Mouse (Mus musculus) mesoderm, embryonic 11.5 days (tissue): ENCODE measurements around the gene Nwd2.

ENCODE experiments used
- DNase-seq: peaks from one replicate; pipeline ENCODE4 v3.0.0-alpha.2; 2012; ENCODE audit warnings: low read depth, low spot score

Gene Nwd2

DNA sequence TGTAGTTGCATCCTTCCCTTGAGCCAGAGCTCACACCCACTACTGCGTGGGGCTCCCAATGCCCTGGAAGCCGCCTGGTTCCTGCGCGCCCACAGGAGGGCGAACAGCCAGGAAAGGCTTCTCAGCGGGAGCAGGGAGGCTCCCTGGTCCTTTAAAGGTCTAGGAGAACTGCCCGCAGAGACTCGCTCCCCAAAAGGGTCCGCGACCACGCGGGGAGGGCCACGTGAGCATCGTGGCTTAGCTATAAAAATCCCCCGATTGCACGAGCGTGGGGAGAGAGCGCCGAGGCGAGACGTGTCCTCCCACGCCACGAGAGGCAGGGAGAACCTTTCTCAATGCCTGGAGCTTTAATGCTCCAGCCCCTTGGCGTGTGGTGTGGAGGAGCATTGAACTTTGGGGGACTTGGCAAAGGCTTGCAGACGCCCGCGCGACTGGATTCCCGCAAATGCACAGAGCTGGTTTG lies at the start of gene Nwd2:
TSS of gene Nwd2 (plus strand) at position 33 of the 463 bp plus-strand sequence.
- DNase-seq = peak; percentile 6

DNA sequence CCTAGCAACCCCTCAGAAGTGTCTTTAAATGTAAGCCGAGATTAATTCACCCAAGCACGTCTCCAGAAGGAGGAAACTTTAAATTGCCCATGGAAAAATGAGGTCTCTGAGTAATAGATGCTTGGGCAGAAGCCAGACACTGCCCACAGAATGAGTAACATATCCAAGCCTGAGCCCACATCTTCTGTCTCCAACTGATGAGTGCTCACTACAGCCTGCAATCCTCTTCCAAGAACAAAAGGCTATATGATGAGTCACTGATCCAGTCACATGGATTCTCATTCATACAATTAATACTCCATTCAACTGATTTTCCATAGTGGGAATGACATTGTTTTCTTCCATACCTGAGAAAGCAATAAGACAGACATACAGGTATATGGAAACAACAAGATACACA lies 41.5 kb upstream of the Nwd2 start:
- no peak for DNase-seq

DNA sequence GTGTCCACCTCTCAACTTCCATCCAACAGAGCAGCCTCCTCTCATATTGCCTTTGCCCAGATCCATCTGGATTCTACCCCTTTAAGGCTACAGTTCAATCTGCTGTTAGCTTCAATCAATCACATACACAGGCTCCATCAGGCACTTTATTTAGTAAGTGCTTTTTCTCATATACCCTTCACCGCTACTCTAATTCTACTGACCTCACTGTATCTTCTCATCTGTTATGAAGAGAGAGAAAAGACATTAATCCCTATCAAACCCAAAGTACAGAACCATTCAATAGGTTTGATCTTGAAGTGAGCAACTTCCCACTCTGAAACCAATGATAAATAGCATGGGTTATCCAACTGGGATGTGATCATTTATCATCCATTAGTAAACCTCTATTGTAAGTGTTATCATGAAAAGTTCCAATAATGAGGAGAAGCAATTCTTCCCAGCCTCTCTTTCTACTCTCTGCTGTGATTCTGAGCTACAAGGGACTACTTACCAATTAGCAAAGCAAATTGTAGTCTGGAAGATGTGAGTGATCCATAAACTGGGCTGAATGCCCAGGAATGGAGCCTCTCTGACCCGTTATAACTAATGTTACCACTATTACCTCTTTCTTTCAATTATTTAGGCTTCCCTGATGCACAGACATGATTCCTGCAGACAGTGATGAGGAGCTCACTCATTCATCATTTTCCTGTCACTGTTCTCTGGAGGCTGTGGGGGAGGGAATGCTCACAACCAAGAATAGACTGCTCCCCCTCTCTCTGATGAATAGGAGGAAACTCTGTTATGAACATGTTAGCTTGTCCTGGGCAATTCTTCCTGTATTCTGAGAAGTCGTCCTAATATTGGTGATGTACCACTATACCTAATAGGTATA lies 31.9 kb upstream of the Nwd2 start:
- no peak for DNase-seq

DNA sequence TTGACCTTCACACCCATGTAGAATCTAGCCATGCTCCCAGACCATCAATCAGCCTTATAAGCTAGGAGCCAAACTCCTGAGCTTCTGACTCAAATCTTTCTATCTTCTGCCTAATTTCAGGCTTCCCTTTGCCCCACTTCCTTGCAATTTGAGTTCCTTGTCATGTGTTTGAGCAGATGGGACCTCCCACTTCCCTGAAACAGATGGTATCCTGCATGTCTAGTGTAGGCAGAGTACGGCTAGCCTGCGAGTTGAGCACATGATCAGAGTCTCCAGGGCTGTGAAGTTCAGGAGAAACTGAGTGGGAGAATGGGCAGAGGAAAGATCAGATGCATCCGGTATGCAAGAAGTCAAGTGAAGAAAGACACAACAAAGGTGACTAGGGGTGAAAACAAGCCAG lies 24.8 kb upstream of the Nwd2 start:
- DNase-seq = no peak

DNA sequence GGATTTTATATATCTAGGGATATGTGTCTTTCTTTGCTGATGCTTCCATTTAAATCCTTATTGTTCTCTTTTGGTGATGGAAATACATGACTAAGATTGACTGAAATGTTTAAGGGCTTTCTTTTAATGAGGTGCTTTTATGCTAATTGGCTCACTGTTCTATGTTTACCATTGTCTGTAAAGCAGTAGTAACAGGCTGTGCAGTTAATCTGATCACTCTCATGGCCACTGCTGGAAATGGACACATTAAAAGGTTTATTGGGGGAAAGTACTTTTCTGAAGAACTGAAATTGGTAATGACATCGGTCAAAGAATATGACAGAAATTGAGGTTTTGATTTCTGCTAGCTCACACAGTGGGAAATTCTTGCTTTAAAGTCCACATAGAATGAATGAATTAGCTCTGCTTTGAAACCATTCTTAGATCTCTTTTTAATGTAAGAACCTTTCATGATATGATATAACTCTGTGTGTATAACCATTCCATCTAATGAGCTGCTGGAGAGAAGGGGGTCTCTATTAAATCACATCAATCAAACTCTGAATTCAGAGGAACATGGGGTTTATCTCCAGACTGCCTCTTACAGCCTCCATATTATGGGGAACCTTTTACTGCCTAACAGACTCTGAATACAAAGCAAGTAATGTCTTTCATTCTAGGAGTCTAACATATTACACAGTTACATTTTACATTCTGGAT lies 20.9 kb upstream of the Nwd2 start:
- no peak for DNase-seq

DNA sequence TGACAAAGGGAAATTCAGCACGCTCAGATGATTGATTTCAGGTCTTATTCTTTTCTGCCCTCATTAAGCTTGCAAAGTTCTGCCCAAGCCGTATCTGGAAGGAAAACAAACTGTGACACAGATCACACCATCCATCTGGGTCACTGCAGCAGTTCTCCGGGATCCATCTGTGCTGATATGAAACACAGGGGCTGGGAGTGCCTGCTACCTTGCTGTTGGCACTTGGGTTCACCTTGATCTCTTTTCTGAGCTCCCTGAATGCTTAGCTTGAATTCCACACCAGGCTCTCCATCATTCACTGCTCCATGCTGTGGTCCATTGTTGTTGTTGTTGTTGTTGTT lies 20.4 kb upstream of the Nwd2 start:
- no peak for DNase-seq

DNA sequence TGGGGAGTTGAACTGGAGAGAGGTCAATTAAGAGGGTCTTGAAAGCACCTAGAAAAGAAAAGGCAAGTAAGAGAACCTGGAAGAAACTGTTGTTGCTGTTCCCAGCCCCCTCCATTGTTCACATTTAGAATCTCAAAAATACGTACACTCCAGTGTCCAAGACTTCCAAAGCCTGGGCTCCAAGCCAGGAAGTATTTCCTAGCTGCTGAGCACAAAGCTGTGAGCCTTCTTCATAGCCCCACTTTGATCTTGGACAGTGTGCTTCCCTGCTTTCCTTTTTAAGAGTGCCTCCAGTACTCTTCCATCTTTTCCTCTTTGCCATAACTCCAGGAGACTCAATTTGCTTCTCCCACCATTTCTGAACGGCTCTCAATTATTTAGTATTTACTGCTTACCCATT lies 14.3 kb upstream of the Nwd2 start:
- no peak for DNase-seq

DNA sequence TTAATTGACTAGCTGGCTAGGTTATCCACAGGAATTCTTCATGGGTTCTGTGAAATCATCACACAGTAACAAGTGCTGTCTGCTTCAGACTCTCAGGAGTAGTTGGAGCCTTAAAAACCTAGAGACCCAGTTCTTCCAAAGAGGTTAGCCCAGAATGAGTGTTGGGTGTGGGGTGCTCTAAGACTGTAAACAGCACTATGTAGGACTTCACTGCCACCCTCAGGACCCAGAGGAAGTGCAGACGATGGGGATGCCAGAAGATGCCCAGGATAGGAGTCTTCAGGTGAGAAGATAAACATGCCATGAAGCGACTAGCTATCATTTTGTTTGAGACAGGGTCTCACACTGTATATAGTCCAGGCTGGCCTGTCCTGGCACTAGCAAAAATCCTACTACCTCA lies 715 bp upstream of the Nwd2 start:
- no peak for DNase-seq

DNA sequence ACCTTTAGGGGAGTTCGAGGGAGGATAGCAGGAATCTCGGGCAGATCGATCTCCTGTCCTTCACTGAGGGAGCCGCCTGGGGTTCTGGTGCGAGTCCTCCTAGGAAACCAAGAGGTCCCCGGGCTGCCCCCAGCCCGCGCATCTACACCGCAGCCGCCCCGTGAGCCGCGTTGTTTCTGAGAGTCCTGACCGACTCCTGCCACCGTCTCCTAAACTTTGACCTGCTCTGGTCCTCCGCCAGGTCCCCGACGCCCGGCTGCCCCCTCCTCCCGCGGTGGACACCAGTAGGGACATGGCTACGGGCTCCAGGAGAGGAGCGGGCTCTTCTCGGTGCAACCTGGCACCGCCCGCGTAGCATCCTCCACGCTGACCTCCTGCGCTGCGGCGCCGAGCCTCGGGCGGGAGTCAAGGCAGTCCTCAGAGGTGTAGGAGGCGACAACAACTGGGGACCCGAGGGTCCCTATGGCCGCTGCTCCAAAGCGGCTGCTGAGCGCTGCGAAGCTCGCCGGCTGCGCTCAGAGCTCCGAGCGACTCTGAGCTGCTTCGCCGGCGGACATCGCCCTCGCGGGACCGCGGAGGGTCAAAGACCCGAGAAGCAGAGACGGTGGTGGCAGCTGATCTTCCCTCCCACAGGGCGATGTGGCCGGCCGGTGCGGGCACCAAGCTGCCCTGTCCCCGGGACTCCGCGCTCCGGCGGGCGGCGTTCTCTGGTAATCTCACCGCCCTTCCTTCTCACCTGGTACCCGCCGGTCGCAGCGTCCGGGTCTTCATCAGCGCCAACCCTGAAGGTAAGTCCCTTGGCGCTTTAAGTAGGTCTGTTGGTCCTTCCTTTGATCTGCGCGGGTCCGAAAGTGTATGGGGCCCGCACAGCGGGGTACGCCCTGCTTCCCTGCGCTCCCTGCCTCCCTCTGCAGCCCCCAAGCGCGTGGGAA lies 897 bp downstream of the Nwd2 start:
- DNase-seq = peak; percentile 32

DNA sequence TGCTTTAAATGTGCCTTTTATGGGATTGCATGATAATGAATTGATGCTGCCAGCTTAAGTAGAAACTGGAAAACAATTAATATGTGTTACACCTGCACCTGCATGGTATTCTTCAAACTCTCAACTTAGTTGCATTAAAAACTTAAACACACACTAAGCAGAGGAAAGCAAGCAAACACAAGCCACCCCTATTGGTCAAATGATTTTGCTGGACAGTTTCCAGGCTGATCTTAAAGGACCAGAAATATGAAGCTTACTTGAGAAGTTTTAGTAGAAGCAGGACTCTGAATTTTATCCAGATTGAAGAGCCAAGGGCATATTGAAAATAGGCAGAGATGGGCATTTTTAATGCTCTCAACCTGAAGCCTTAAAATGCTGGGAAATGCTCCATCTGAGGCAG lies 2.9 kb downstream of the Nwd2 start:
- no peak for DNase-seq

DNA sequence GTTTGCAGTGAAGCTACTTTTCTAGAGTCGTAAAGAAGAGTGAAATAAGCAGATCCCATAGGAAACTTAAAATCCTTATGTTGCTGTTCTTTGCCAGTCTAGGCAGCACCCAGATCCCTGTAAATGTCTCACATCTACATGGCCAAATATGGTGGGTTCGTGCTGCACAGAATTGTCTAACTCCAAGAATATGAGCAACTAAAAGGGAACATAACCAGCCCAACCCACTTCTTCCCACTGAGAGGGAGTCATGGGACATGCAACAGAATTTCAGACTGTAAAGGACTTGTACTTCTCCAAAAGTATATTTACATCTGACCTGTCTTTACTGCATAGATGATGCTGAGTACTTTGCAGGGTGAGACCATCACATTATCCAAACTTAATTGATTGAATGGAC lies 3.8 kb downstream of the Nwd2 start:
- DNase-seq = no peak

DNA sequence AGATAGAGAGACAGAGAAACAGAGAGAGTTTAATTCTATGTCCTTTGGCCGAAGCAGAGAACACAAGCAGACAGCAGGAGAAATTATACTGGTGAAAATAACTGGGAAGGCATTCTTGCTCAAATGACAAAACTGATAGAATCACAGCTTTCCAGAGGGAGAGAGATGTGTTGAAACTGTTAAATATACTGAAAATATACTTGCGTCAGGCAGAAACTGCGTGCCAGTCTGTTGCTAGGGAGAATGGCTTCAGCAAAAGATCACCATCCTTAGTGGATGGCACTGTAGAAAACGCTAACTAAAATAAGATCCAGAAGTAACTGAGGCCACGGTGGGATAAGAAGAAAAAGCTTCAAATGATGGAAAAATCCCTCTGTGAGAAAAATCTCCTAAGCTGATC lies 18.0 kb downstream of the Nwd2 start:
- no peak for DNase-seq

DNA sequence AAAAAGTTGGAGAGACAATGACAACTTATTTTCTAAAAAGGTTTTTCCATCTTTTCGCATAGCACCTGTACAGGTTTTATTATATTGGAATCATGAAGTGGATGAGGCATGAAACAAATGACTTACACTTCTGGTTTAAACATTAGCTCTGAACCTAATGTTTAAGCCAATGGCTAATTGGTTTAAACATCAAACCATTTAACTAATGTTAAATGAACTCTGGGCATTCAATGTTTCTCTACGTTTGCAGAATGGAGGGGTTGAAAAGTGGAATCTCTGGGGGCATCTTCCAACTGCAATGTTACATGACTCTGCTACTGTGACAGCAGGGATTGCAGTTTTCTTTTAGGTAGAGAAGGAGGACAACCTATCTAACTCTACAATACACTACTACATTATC lies 27.0 kb downstream of the Nwd2 start:
- DNase-seq = no peak

DNA sequence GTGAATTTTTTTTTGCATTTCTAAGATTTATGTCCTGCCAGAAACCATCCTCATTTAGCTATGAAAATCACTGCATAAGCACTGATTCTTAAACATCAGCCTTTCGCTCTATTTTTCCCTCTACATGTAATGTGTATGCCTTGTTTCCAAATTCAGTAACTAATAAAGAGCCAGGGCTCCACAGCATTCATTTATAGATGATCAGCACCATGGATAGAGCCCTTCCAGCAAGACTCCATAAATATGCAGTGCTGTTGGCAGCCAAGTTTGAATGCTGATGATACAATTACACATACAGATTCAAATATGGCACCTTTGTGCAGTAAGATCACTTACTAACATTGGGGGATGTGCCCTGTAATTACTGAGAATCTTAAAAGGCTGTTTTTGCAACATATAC lies 40.2 kb downstream of the Nwd2 start:
- DNase-seq = peak; percentile 40

DNA sequence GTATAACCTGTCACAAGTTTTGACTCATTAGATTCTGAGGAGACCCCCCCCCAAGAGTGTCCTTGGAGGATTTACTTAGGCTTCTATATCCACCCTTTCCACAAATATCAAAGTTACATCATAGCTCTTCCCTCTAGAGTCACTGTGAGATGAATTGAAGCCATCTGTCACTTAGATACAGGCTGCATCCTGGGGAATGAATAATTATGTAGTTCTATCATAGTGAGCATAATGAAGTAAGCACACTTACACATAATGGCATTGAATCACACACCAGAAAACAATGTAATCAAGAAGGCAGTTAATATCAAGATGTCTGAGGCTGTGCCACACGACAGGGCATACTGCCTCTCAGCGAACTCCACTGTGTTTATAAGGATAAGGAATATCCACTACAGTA lies 47.9 kb downstream of the Nwd2 start:
- no peak for DNase-seq

DNA sequence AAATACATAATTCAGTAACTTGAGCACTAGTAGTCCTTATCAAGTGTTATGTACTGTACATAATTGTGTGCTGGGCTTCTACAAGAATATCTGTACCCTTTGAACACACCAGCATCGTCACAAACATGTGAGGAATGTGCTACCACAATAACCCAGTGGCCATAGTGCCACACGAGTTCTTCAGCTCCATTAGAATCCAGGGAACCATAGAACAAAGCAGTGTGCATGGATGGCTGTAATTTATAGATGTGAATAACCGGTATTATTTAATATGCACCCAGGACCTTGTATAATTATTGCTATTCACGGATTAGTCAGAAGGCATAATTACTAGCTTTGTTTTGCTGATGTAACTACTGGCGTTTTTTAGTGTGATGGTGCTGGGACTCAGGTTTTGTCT lies 48.3 kb downstream of the Nwd2 start:
- DNase-seq = no peak

DNA sequence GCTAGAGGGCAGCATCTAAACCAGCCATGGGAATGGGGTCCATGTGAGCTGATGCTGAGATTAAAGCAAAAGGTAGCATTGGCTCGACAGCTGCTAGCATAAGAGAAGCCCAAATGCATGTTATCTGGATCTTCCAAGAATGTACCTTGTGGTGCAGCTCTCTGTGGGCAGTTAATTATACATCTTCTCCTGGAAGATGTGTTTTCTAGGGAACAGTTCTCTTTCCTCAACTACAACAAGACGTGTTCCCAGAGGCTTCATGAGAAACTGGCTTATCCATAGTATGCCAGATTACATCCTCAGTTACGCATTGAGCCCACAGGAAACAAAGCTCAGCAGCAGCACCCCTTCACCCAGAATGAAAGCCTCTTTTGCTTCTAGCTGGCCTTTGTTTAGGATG lies 80.1 kb downstream of the Nwd2 start:
- DNase-seq = no peak

DNA sequence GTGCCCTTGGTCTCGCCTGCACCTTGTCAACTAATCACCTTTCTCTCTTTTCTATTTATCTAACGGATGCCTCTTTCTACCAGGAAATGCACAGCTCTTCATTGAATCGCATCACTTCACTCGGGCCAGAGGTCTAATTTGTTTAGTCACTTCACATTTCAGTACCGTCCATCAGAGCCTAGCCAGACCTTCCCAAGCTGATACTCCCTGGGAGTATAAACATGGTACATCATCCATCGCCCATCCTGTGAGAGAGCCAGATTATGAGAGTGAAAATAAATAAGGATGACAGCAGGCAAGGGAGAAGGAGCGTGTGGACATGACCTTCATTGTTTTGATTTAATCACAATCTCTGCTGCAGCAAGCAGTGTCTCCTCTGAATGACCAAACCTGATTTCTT lies 86.6 kb downstream of the Nwd2 start:
- DNase-seq = no peak

DNA sequence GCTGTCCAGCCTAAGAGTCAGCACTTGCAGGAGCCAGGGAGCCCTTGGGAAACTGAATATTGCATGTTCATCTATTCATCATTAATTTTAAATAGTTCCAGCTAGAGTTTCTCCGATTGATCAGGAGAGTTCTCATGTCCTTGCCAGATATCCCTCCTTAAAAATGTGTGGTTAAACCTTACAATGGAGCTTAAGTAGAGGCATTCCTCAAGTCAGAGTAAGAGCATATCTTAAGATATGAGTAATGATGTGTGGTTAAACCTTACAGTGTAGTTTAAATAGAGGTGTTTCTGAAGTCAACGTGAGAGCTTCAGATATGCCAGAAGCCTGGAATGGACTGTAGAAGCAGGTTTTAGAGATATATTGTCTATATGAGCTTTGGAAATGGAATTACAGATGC lies 94.5 kb downstream of the Nwd2 start:
- DNase-seq = no peak

DNA sequence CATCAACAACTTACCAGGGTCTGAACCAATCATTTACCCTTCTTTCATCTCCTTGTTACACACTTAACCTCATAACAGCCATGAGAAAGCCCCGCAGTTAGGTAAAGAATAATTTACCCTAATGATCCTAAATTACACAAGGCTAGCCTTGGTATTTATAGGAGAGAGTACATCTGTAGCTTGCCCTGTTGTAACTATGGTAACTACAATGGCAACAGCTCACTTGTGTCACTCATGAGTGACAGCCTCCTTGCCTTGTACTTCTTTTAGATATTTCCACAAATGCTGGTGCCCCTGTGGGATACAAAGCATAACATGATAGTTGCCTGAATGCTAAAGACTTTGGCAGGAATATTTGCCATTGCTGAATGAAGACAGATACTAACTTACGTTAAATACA lies 99.4 kb downstream of the Nwd2 start:
- no peak for DNase-seq

DNA sequence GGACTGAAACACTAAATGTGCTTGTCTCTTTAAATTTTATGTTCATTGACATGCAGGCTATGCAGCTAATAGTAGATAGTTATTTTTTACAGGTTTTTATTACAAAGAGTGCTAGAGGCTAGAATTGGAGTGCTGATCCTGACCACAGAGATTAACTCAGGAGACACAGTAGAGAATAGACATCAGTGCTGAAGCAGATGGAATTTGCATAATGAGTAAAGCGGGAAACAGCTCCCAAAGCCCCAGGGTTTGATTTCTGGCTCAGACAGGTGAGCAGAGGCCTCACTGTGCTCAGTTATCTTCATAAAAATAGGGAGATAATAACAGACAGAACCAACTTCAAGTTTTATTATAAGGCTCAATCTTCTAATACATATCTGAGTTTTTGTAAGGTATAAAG lies 99.9 kb downstream of the Nwd2 start:
- DNase-seq = no peak

DNA sequence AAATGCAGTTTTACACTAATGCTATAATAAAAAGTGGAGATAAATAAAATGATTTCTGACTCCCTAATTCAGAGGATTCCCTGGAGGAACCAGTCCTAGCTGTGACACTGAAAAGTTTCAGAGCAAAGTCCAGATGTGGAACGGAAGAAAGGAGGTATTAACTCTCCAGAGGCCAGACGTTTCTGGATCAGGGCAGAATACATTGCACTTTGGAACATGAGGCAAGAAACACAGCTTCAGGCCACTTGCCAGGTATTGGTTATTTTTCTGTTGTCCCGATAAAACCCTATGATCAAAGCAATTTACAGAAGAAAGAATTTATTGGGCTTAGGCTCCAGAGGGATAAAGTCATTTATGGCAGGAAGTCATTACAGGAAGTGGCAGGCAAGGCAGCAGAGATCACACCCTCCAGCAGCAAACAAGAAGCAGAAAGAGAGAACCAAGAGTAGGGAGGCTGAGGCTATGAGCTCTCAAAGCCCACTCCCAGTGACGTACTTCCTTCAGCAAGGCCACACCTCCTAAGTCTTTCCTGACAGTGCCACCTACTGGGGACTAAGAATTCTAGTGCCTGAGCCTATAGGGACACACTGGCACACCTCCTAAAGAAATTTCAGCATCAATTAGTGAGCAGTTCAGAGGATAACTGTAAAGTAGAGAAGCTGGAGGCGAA lies 106.3 kb downstream of the Nwd2 start:
- DNase-seq = no peak
